Mouse (Mus musculus): ENCODE measurements around the gene Dyrk1a. TPM values are rescaled to one million over a fixed set of nuclear protein-coding genes. Genes with fewer than 3 reads are reported as not detected.

The Dyrk1a gene
- polyA plus RNA-seq, 1 experiment from 2014 or later = 6.7 TPM

GRCm38 (mm10) chr16:94736462-94737358 is 166.9 kb downstream of the Dyrk1a start:
- Histone ChIP-seq H3K36me3 (peaks cover 25% of the 10 kb centered on the region; the same call in 1 of the 2 replicates), H3K27ac (replicated peaks) (peak overlapping the region; percentile 57), H3K27me3 (replicated peaks) (no peaks in the 10 kb centered on the region), H3K9me3 (no peaks in the 10 kb centered on the region), H3K9ac (no peak overlapping the region), H3K4me2 (no peak overlapping the region), H3K4me1 (peaks cover 35% of the 10 kb centered on the region), H3K4me3 (no peak overlapping the region)
- no peak for ATAC-seq (ENCODE audit: extremely low read depth, insufficient number of reproducible peaks, low FRiP score, low TSS enrichment)
- WGBS = 48% methylated on average over 8 of the region's 8 CpGs

- no peak for ATAC-seq (ENCODE audit: extremely low read depth, insufficient number of reproducible peaks, low FRiP score, low TSS enrichment)
These were observed 167.5 kb downstream of the Dyrk1a start for GRCm38 (mm10) chr16:94737359-94737687.

GRCm38 (mm10) chr16:94743853-94744501 is 174.2 kb downstream of the Dyrk1a start:
- Histone ChIP-seq H3K4me1 (peaks cover 16% of the 10 kb centered on the region), H3K27ac (replicated peaks) (peak overlapping the region; percentile 69), H3K27me3 (replicated peaks) (no peaks in the 10 kb centered on the region), H3K9me3 (no peaks in the 10 kb centered on the region), H3K4me3 (peak overlapping the region; percentile 40), H3K4me2 (peak overlapping the region; percentile 65), H3K36me3 (peaks cover 9% of the 10 kb centered on the region; the same call in 1 of the 2 replicates), H3K9ac (peak overlapping the region; percentile 77)
- WGBS = 5% methylated on average over 11 of the region's 11 CpGs
- no peak; the same call in 1 of the 2 replicates for ATAC-seq (ENCODE audit: extremely low read depth, insufficient number of reproducible peaks, low FRiP score, low TSS enrichment)

More at GRCm38 (mm10) chr16:94737359-94737687, 167.5 kb downstream of the Dyrk1a start:
- no peak overlapping the region for H3K9ac ChIP-seq
- no peaks in the 10 kb centered on the region for H3K27me3 ChIP-seq (replicated peaks)
- H3K4me2 ChIP-seq = no peak overlapping the region
- WGBS = 79% methylated on average over 1 of the region's 1 CpGs
- H3K9me3 ChIP-seq = no peaks in the 10 kb centered on the region
- H3K4me1 ChIP-seq = peaks cover 35% of the 10 kb centered on the region
- peaks cover 24% of the 10 kb centered on the region; the same call in 1 of the 2 replicates for H3K36me3 ChIP-seq
- H3K4me3 ChIP-seq = no peak overlapping the region
- peak overlapping the region; percentile 57 for H3K27ac ChIP-seq (replicated peaks)

- Histone ChIP-seq H3K36me3 (peaks cover 3% of the 10 kb centered on the region; the same call in 1 of the 2 replicates), H3K9ac (no peak overlapping the region), H3K4me1 (peaks cover 16% of the 10 kb centered on the region), H3K9me3 (no peaks in the 10 kb centered on the region), H3K4me3 (no peak overlapping the region), H3K4me2 (no peak overlapping the region), H3K27ac (replicated peaks) (no peak overlapping the region), H3K27me3 (replicated peaks) (no peaks in the 10 kb centered on the region)
- WGBS = 77% methylated on average over 9 of the region's 9 CpGs
- ATAC-seq (ENCODE audit: extremely low read depth, insufficient number of reproducible peaks, low FRiP score, low TSS enrichment) = no peak
These were observed 175.2 kb downstream of the Dyrk1a start for GRCm38 (mm10) chr16:94745016-94745415.

Other genes with a start within 250 kb of the Dyrk1a start
- gene Ripply3, start 241.6 kb upstream of the Dyrk1a start, polyA plus RNA-seq (2015; fragmentation: Nextera tagmentation; extraction: Ambion mirVana) = 5.0 and 6.0 TPM in 2 replicates
- 158 and 164 TPM in 2 replicates for gene Ttc3, start 199.4 kb upstream of the Dyrk1a start, polyA plus RNA-seq (2015; fragmentation: Nextera tagmentation; extraction: Ambion mirVana)
- gene Pigp, start 198.2 kb upstream of the Dyrk1a start, polyA plus RNA-seq (2015; fragmentation: Nextera tagmentation; extraction: Ambion mirVana) = 111 and 115 TPM in 2 replicates
- 43.6 and 46.7 TPM in 2 replicates for gene Vps26c, start 43.2 kb upstream of the Dyrk1a start, polyA plus RNA-seq (2015; fragmentation: Nextera tagmentation; extraction: Ambion mirVana)